Mouse (Mus musculus): ENCODE results near the gene Rad9b.

Rad9b gene

GRCm38 (mm10) chr5:122312942-122313684 is 40.9 kb downstream of the Rad9b start:
- DNase-seq (ENCODE audit: low read depth, low spot score): no peak

GRCm38 (mm10) chr5:122312346-122312745 is 41.7 kb downstream of the Rad9b start:
- DNase-seq (ENCODE audit: low read depth, low spot score): no peak

- DNase-seq (ENCODE audit: low read depth, low spot score): no peak
These were observed 42.3 kb downstream of the Rad9b start for GRCm38 (mm10) chr5:122311692-122312091.

GRCm38 (mm10) chr5:122310699-122311098 is 43.3 kb downstream of the Rad9b start:
- DNase-seq (ENCODE audit: low read depth, low spot score): no peak

- no peak for DNase-seq (ENCODE audit: low read depth, low spot score)
These were observed 47.5 kb downstream of the Rad9b start for GRCm38 (mm10) chr5:122306536-122306935.

- DNase-seq (ENCODE audit: low read depth, low spot score): no peak
These were observed 48.6 kb downstream of the Rad9b start for GRCm38 (mm10) chr5:122305472-122305871.

GRCm38 (mm10) chr5:122304541-122304940 is 49.5 kb downstream of the Rad9b start:
- no peak for DNase-seq (ENCODE audit: low read depth, low spot score)

GRCm38 (mm10) chr5:122303937-122304336 is 50.1 kb downstream of the Rad9b start:
- no peak for DNase-seq (ENCODE audit: low read depth, low spot score)

- DNase-seq (ENCODE audit: low read depth, low spot score): no peak
These were observed 51.0 kb downstream of the Rad9b start for GRCm38 (mm10) chr5:122302810-122303745.

- DNase-seq (ENCODE audit: low read depth, low spot score): no peak
These were observed 53.9 kb downstream of the Rad9b start for GRCm38 (mm10) chr5:122300071-122300518.

- no peak for DNase-seq (ENCODE audit: low read depth, low spot score)
These were observed 58.7 kb downstream of the Rad9b start for GRCm38 (mm10) chr5:122295113-122295935.

- no peak for DNase-seq (ENCODE audit: low read depth, low spot score)
These were observed 59.8 kb downstream of the Rad9b start for GRCm38 (mm10) chr5:122294219-122294735.

- no peak for DNase-seq (ENCODE audit: low read depth, low spot score)
These were observed 60.9 kb downstream of the Rad9b start for GRCm38 (mm10) chr5:122293131-122293530.

GRCm38 (mm10) chr5:122291553-122292339 is 62.3 kb downstream of the Rad9b start:
- DNase-seq (ENCODE audit: low read depth, low spot score): no peak

- no peak for DNase-seq (ENCODE audit: low read depth, low spot score)
These were observed 62.9 kb downstream of the Rad9b start for GRCm38 (mm10) chr5:122291149-122291548.

GRCm38 (mm10) chr5:122288147-122288811 is 65.8 kb downstream of the Rad9b start:
- no peak for DNase-seq (ENCODE audit: low read depth, low spot score)

GRCm38 (mm10) chr5:122287026-122287425 is 67.0 kb downstream of the Rad9b start:
- no peak for DNase-seq (ENCODE audit: low read depth, low spot score)

- DNase-seq (ENCODE audit: low read depth, low spot score): no peak
These were observed 67.8 kb downstream of the Rad9b start for GRCm38 (mm10) chr5:122286191-122286590.

GRCm38 (mm10) chr5:122285767-122286150 is 68.3 kb downstream of the Rad9b start:
- no peak for DNase-seq (ENCODE audit: low read depth, low spot score)

All from retina, postnatal 7 days (tissue).